Mouse (Mus musculus) adrenal gland, postnatal 36 days (tissue): Measurements from ENCODE around the gene Shpk. TPM values are rescaled to one million over a fixed set of nuclear protein-coding genes. Genes with fewer than 3 reads are reported as not detected.

Experiments used
- DNase-seq, 2 experiments: peaks; one replicate each; pipeline ENCODE4 v3.0.0; 2021; ENCODE audit warnings: mixed read lengths in 1 of 2
- total RNA-seq, 2 experiments: library from RNA; stranded (reverse); gene quantifications; 2 replicates each; pipeline ENCODE4 v1.2.3; 2021

Shpk gene
- total RNA-seq, 2 experiments from 2014 or later: 8.8 to 13.2 TPM

DNA sequence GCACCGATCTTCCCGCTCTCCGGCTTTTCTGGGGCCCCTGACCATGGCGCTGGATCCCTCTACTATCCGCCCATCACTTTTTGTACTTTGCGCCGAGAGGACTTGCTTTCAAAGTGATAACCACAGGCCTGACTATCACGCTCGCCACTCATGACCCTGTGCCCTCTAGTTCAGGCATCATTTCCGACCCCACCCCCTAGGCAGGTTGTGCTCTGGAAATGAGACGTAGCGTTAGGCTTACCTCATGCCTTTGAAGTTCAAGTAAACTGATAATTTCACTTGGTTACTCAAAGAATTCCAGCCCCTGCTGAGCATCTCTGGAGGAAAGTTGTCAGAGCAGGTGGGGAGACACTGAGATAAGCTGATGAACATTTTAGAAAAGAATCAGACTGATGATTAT, 619 bp downstream of the Shpk start:
- DNase-seq: peak in 1 of 2 experiments; percentile 34

DNA sequence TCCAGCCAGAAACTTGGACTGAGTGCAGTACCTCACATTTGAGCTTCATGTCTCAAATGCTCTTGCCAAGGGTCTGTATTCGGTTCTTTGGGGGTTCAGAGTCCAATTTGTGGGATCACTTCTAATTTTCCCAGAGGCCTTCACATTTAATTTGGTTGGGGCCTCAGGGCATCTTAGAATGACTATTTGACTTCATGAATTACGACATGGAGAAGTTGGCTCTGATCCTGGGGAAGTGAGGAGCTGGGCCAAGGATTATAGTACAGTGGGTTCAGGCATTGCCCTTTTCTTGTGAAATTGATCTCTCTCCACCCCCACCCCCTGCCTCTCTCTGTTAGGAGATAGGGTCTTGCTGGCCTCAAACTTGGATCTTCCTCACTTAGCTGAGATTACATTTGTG, 1.8 kb downstream of the Shpk start:
- peak; percentile 32 to 43 for DNase-seq

DNA sequence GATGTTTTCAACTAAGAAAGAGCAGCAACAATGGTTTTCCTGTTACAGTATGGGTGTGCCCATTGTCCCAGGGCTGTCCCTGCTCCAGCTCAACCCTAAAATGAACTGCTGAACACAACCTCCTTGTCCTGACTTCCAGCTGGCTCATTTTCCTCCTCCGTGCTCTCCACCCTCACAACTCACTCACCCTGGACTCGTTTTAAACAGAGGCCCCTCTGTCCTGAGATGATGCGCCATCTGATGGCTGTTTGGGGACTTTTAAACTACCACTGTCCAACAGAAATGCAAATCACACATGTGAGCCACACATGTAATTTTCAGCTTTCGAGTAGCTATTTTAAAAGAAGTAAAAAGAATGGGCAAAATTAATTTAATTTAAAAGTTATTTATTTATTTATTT, 2.3 kb downstream of the Shpk start:
- no peak for DNase-seq

DNA sequence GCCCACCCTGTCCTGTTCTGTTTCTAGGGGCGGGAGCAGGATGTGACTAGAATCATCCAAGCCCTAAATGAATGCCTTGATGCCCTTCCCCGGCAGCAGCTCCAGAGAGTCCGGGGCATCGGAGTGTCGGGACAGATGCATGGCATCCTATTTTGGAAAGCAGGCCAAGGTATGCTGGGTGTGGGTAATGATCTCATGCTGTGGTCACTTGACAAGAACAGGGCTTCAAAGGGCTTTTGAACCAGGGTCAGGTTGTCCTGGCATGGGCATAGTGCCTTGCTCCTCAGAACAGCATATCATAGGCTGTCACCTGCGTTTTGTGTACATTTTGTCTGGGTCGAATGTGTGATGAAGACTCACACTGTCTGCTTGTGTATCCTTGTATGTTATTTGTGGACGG, 4.6 kb downstream of the Shpk start:
- DNase-seq: no peak

DNA sequence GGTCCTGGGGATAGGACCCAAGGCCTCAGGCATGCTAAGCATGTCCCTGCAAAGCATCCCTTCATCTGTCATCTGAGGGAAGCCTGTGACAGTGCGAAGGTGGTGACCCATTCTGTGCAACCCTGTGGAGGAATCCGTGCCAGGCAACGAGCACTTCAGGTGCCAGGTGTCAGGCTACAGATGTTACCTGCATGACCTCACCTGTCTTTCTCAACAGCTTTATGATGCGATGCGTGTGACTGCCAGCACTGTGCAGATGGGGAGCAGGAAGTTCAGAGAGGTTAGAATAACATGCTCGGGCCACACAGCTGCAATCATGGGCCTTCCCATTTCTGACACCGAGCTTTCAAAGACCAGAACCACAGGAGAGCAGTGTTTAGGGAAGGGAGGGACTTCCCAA, 5.9 kb downstream of the Shpk start:
- DNase-seq: no peak

DNA sequence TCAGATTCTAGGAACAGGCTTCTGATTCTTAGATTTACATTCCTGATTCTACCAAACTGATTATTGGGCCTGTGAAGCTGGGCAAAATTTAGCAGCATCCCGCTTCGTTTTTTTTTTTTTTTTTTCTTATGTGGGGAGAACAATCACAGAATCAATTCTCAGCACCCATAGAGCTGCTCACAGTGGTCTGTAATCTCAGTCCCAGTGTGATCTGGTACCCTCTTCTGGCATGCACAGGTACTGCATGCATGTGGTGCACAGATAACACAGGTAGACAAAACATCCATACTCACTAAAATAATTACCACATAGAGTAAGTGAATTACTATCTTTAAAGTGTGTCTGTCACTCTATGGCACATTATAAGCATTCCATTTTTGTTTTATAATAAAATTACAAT, 8.4 kb downstream of the Shpk start:
- DNase-seq: no peak

DNA sequence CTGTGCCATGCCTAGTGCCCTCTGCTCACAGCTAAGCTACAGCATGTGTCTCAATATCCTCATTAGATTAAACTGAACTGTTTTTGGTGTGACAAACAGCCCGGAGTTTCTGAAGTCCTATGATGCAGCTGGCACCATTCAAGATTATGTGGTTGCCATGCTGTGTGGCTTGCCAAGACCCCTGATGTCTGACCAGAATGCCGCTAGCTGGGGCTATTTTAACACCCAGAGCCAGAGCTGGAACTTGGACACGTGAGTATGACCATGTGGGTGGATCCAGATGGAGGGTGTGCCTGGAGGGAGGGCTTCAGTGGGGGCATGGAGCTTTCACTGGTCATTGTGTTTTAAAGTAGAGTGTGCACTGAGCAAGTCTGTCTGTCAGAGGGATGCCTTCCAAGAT, 14.7 kb downstream of the Shpk start:
- DNase-seq: no peak

DNA sequence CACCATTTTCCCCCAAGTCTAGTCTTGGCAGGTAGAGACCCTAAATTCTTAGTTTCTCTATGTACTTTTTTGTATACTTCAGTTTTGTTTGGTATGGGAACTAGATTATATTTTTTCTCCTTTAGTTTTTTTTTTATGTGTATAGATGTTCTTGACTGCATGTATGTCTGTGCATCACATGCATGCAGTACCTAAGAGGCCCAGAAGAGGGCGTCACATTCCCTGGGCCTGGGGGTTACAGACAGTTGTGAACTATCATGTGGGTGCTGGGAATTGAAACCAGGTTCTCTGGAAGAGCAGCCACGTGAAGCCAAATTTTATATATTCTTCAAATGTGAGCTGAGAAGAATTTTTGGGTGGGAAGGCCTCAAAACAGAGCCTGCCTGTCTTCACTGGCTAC, 20.4 kb downstream of the Shpk start:
- DNase-seq: no peak

DNA sequence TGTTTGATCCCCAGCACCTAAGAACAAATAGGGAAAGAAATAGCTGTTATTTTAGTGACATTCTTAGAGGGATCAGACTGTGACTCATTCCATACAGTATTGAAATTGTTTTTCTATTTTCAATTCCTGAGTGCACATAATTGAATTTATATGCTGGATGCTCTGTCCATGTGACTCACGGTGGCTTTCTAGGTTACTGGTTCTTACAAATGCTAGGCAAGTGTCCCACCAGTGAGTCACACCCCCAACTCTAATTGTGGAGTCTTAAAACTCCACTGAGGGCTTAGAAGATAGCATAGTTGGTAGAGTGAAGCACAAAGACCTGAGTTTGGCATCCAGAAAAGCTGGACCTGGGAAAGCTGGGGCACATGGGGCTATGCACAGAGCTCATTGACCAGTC, 21.4 kb downstream of the Shpk start:
- no peak for DNase-seq

DNA sequence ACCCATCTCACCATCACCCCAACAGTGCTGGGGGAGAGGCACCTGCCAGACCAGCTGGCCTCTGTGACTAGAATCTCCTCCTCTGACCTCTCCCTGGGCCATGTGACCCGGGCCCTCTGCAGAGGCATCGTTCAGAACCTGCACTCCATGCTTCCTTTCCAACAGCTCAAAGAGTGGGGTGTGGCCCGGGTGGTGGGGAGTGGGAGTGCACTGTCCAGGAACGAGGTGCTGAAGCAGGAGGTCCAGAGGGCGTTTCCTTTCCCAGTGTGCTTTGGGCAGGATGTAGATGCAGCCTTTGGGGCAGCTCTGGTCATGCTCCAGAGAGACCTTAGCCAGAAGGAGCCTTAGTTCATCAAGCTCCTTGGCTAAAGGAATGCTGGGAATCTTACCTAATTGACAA, 23.6 kb downstream of the Shpk start:
- DNase-seq: no peak

DNA sequence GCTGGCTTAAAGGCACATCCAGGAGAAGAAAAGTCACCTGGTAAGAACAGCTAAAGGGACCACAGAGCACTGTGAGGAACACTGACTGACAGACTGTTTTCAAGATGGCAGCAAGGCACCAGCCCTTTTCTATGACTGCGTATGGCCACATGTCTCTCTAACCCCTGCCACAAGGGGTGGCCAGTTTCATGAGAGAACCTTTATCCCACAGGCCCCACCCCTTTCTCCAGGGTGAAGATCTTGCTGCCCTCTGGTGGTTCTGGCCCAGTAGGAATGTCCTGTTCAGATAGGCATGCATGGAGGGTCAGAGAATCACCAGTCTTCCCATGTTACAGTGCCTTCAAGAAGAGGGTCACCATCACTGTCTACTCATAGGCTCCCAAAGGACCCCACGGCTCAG, 24.7 kb downstream of the Shpk start:
- DNase-seq: peak; percentile 35 to 63

DNA sequence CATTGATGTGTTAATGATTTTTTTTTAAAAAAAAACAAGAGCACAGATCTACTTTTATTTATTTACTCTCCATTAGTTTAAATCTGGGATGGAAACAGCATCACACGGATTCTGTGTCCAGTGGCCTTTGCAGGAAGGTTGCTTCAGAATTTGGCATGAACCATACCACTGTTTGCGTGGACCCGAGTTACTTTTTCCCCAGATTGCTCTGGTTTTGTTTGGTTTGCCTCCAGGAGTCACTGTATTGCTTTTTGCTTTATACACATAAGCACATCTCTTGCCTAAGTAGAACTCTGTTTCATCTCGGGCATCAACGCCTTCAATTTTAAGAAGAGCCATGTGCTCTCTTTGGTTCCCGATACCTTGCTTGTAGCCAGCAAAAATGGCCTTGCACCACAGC, 26.6 kb downstream of the Shpk start:
- no peak for DNase-seq

DNA sequence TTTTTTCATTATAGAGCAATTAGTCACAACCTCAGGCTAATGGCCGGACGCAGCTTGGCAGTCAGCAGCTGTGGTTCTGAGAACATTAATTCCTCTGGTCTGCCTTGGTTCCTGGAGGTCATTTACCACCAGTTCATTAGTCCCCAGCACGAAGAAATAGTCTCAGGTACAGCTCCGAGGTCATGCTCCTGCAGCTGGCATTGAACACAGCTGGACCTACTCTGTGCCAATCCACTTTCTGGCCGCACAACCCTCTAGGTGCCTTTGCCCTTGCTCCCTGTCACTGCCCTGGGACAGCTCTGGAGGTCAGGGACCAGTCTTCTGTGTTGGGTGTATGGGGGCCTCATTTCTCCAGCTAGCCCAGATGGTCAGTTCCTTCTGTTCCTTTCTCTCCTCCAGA, 29.6 kb downstream of the Shpk start:
- no peak for DNase-seq

DNA sequence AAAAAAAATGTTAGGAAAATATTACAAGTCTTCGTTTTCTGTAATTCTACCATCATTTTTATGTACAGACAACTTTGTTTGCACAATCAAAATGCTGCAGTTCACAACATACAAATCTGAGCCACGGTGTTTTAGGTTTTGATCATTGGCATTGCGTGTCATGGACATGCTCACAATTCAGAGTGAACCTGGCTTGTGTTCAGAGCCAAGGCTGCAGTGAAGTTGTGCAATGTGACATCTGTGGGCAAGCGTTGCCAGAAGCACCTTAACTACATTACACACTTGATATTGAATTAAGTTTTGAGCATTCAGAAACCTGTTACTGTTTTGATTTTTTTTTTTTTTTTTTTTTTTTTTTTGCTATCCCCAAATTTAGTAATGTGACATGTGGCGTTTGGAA, 30.8 kb downstream of the Shpk start:
- DNase-seq: peak in 1 of 2 experiments; percentile 13

DNA sequence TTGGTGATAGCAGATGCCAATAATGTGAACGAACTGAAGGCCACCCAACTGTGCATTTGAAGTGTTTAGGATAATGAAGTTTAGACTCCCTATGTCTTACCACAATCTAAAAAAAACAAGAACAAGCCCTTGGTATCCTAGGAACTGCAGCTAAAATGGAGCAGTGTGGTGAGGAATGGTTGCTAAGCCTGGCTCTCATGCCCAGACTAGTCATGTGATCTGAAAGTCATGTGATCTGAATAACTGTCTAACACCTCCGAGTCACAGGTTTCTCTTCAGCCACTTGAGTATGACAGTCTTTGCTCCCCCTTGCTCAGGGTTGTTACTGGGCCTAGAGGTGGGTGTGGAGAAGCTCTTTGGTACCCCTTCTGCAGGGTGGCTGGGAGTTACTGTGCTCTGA, 33.3 kb downstream of the Shpk start:
- no peak for DNase-seq

DNA sequence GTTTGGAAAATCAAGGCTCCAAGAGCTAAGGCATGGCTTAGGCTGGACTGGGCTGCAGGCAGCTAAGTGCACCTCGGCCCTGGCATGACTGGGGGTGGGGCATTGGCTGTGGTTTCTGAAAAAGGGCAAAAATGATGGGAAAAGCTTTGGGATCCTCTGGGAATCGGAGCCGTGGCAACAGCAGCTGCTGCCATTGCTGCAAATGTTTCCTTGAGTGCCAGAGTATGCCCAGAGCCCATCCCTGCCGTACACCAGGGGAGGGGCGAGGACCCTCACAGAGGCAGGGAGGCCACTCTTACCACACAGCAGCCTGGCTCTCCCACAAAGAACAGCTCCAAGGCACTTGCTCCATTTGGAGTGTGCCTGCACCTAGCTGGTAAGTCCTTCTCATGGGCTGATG, 34.7 kb downstream of the Shpk start, which contains the start of gene Trpv1:
TSS of gene Trpv1 (plus strand) at position 301 of the 400 bp plus-strand sequence.
- no peak for DNase-seq

DNA sequence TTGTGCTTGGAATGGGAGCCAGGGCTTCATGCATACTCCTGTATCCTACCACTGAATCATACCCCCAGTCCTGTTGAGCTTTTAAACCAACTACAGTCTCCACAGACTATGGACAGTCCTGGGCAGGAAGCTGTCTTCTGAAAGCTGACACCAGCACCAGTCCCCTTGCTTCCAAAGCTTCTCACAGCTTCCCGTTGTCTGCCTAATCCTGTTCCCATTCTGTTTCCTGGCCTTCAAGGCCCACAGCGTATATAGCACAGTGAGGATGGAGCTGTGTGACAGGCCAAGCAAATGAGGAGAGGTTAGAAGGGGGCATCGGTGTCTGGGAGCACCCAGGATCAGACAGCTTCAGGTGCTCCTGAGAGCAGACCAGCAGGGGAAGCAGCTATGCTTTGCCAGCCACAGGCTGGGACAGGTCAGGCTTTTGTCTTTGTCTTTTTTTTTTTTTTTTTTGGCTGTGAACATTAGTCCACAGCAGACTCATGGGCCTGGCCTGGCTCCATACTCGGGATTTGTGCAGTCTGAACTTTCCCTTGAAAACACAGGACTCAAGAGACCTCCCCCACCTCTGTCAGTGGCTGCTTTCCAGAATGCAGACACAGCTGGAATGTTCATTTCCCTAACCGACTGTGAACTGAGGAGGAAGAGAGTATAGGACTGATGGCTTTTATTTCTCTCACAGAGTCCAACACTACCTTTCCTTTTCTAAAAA, 36.9 kb downstream of the Shpk start:
- peak; percentile 31 to 69 for DNase-seq

DNA sequence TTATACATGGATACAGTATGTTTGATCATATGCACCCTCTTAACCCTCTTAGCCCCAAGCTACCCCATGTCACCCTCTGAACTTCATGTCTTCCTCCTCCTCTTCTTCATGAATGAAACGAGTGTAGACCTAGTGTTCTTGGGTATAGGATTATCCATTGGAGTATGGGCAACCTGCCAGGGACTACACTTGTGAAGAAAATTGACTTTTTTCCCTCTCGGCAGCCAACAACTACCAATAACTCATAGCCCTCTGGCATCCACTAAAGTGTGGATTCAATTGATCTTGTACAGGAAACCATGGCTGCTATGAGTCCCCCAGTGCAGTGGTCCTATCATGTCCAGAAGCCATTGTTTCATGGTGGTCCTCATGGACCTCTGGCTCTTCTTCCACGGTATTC, 37.5 kb downstream of the Shpk start:
- no peak for DNase-seq

DNA sequence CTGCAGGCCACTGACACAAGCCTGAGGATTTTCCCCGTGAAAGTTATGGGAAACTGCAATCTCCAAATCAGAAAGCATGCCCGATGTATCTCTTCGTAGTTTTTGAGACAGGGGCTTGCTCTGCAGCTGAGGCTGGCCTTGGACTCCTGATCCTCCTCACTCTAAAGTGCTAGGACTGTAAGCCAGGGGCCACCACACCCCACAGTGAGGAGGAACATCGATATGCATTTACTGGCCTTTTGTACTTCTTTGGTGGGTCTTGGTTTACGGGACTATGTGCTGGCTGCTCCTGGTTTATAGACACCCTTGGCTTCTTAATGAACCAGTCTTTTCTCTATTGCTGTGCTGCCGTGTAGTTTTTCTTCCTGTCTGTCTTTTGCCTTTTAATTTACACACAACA, 42.9 kb downstream of the Shpk start:
- DNase-seq: no peak

DNA sequence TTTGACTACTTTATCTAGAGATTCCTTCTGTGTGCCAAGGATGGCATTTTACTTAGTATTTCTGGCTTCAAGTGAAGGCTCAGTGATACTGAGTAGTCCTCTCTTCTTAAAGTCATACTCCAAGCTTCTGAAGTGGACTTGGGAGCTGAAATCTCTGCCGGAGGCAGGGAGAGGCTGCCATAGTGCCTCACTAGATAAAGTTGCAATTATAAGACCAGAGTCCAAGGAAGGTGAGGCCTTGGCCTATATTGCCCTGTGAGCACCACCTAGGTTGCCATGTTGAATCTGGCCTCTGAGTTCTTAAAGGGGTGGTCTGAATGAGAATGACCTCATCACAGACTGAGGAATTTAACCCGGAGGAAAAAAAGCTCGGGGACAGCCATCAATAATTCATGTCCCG, 43.5 kb downstream of the Shpk start:
- no peak for DNase-seq

DNA sequence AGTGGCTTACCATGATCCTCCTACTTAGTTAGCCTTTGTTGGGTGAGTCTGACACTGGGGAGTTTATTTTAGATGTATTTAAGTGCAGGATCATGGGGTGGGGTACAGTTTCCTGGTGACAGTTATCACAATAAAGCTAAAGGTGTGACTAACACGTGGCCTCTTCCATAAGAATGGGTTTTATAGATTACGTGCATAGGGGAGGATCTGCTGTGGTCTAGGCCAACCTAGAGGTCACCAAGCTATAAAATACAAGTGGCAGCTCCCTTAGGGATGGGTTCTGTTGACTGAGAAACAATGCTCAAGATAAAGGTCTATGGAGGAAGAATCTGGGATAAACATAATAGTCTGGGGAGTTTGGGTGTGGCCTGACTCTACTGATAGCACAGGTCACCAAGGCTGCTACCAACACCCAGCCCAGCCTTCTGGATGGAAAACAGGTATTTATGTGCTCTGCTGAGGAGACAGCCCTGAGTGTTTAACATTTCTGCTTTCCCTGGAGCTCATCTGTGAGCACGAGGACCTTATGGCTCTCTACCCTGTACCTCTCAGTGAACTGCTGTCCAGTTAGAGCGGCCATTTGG, 58.2 kb downstream of the Shpk start:
- DNase-seq: no peak

DNA sequence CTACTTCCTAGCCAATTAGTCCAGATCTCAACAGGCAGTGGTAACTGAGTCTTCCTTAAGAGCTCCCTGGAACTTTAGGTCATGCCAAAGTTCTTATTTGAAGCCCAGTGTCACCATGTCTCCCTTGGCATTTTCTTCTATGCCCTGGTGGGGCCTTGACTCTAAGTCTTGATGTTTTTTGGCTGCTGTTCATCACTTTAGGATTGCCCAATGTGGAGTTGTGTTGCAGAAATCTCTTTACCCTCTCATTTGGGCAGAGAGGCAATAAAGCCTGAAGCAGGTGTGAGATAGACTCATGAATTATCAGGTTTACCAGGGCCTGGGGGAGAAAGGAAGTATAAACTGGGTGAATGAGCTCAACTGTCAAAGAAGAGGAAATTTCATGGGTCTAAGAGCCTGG, 59.4 kb downstream of the Shpk start:
- DNase-seq: no peak

DNA sequence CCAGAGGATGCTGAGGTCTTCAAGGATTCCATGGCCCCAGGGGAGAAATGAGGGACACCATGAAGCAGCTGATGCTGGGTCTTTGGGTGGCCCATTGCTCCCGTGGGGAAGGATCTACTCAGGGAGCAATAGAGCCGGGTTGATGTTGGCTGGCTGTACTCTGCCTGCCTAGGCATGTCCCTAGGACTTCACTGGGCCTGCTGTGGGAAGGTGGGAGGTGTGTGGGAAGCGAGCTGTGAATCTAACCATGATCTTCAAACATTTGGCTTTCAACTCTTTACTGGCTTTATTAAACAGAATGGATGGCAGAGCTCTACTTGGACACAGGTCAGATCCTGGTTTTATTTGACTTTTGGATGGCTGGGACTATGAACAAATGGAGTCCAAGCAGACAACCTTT, 61.2 kb downstream of the Shpk start:
- no peak for DNase-seq

DNA sequence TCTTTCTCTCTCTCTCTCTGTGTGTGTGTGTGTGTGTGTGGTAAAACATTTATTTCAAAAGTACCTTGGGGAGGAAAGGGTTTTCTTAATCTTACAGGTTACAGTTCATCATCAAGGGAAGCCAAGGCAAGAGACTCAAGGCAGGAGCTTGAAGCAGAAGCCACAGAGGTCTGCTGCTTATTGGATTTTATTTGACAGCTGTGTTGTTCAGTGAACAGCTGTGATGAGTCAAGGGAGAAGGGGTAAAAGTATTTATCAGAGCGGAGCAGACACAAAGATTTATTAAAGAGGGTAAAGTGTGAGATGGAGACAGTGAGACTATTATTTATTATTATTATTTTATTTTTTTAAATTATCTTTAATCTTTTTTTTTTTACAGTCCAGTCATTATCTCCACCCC, 62.1 kb downstream of the Shpk start:
- no peak for DNase-seq
